Mouse (Mus musculus) midbrain, embryonic 10.5 days (tissue): ENCODE measurements around the gene Dars2. TPM values are rescaled to one million over a fixed set of nuclear protein-coding genes. Genes with fewer than 3 reads are reported as not detected.
"Not testable (repeated sequence)": the region's sequence is repeated elsewhere in the genome, so short reads cannot be mapped to it uniquely, and the experiment has no call there.

ENCODE experiments used
- DNase-seq: peaks from one replicate; pipeline ENCODE4 v3.0.0-alpha.2; 2017; ENCODE audit warnings: low spot score
- H3K27ac ChIP-seq: fragments of 300-500 bp; sonication (generic); replicated peaks from 2 replicates; pipeline ENCODE4 v1.5.1; 2016; ENCODE audit warnings: mild to moderate bottlenecking
- H3K27me3 ChIP-seq: fragments of 300-500 bp; sonication (generic); 2 replicates; pipeline ENCODE4 v1.6.1; 2016; ENCODE audit warnings: low read depth, mild to moderate bottlenecking; ENCODE audit not compliant: poor library complexity, severe bottlenecking
- H3K36me3 ChIP-seq: fragments of 300-500 bp; sonication (generic); 2 replicates; pipeline ENCODE4 v1.6.1; 2016; ENCODE audit warnings: mild to moderate bottlenecking, moderate library complexity
- H3K4me1 ChIP-seq: fragments of 300-500 bp; sonication (generic); 2 replicates; pipeline ENCODE4 v1.6.1; 2016
- H3K4me3 ChIP-seq: fragments of 300-500 bp; sonication (generic); 2 replicates; pipeline ENCODE4 v1.5.1; 2016; ENCODE audit warnings: mild to moderate bottlenecking, moderate library complexity
- H3K9me3 ChIP-seq: fragments of 300-500 bp; sonication (generic); replicated peaks from 2 replicates; pipeline ENCODE4 v1.6.1; 2016; ENCODE audit warnings: mild to moderate bottlenecking
- WGBS: fragments of 180-500 bp; shearing (Covaris S2); methylation state at CpG from one replicate; pipeline ENCODE4 v1.1.7; 2016; 5-methylcytosine and 5-hydroxymethylcytosine counted together
- polyA plus RNA-seq: library from polyadenylated mRNA; unstranded; fragments of >200 nt; fragmentation: Nextera tagmentation; extraction: Ambion mirVana; gene quantifications from 2 replicates; pipeline ENCODE4 v1.2.1, GENCODE M21; 2016

Gene Dars2
- polyA plus RNA-seq, 1 experiment from 2014 or later, result 72.3 TPM

DNA sequence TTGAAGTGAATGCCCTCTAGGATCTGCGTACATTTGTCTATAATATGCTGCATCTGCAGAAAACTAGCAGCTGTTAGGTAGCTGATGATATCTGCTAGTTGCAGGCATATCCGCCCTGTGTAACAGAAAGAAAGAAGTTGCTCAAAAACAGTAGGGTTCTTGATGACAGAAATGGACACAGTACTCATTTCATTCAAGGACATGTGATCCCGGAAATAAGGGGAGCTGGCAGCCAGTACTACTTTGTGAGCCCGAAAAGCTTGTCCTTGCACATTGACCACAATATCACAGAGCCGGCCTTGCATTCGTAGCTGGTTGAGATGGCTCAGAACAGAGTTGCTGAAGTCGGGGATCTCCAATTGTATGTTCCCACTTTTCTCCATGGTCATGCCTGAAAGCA, 38.1 kb downstream of the Dars2 start:
- peaks cover 21% of the 10 kb centered on the region for H3K4me1 ChIP-seq
- H3K27me3 ChIP-seq, result no peaks in the 10 kb centered on the region
- H3K36me3 ChIP-seq, result peaks cover 64% of the 10 kb centered on the region
- DNase-seq, result no peak
- no peaks in the 10 kb centered on the region for H3K9me3 ChIP-seq
- H3K27ac ChIP-seq, result no peak overlapping the region
- 88% methylated on average over 7 of the region's 7 CpGs for WGBS
- H3K4me3 ChIP-seq, result no peak overlapping the region

- 92% methylated on average over 9 of the region's 9 CpGs for WGBS
- Histone ChIP-seq H3K36me3 (peaks cover 64% of the 10 kb centered on the region), H3K27me3 (no peaks in the 10 kb centered on the region), H3K4me3 (no peak overlapping the region), H3K9me3 (no peaks in the 10 kb centered on the region), H3K4me1 (peaks cover 16% of the 10 kb centered on the region), H3K27ac (no peak overlapping the region)
- no peak for DNase-seq
These were observed 38.6 kb downstream of the Dars2 start for GRCm38 (mm10) chr1:161031881-161032280.

- DNase-seq, result no peak
- WGBS, result 94% methylated on average over 3 of the region's 3 CpGs
- peaks cover 58% of the 10 kb centered on the region for H3K36me3 ChIP-seq
These were observed 40.4 kb downstream of the Dars2 start for GRCm38 (mm10) chr1:161030058-161030457.

GRCm38 (mm10) chr1:161028427-161028826, 42.0 kb downstream of the Dars2 start:
- 98% methylated on average over 1 of the region's 1 CpGs for WGBS
- H3K4me1 ChIP-seq, H3K27me3 ChIP-seq, H3K4me3 ChIP-seq, H3K27ac ChIP-seq, H3K9me3 ChIP-seq, DNase-seq: not testable (repeated sequence)
- H3K36me3 ChIP-seq, result peaks cover 58% of the 10 kb centered on the region

More at GRCm38 (mm10) chr1:161030058-161030457, 40.4 kb downstream of the Dars2 start:
- Histone ChIP-seq H3K27me3 (no peaks in the 10 kb centered on the region), H3K4me1 (peaks cover 10% of the 10 kb centered on the region), H3K9me3 (no peaks in the 10 kb centered on the region), H3K4me3 (no peak overlapping the region), H3K27ac (no peak overlapping the region)

- 94% methylated on average over 2 of the region's 2 CpGs for WGBS
- peaks cover 52% of the 10 kb centered on the region for H3K36me3 ChIP-seq
These were observed 43.3 kb downstream of the Dars2 start for GRCm38 (mm10) chr1:161027196-161027595.

GRCm38 (mm10) chr1:161025410-161026210, 44.8 kb downstream of the Dars2 start:
- H3K27ac ChIP-seq, result no peak overlapping the region
- no peak overlapping the region for H3K4me3 ChIP-seq
- peaks cover 43% of the 10 kb centered on the region for H3K36me3 ChIP-seq
- H3K4me1 ChIP-seq, result no peaks in the 10 kb centered on the region
- 90% methylated on average over 5 of the region's 5 CpGs for WGBS
- H3K9me3 ChIP-seq, result no peaks in the 10 kb centered on the region
- H3K27me3 ChIP-seq, result no peaks in the 10 kb centered on the region
- no peak for DNase-seq

More at GRCm38 (mm10) chr1:161027196-161027595, 43.3 kb downstream of the Dars2 start:
- Histone ChIP-seq H3K27ac (no peak overlapping the region), H3K9me3 (no peaks in the 10 kb centered on the region), H3K27me3 (no peaks in the 10 kb centered on the region), H3K4me1 (no peaks in the 10 kb centered on the region), H3K4me3 (no peak overlapping the region)
- no peak for DNase-seq

DNA sequence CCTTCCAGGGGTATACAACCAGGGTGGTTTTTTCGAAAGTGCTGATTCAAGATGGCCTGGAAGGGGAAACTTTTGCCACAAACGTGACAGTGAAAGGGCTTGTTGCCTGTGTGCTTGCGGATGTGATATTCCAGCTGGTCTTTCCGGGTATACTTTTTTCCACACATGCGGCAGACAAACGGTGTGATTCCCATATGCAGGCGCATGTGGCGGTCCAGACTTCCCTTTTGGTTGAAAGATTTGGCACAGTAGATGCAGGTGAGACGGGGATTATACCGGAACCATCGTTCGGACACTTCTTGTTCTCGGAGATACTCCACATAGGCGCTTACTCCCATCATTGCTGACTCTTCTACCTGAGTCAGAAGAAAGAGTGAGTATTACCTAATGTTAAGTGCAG, 50.4 kb downstream of the Dars2 start:
- Histone ChIP-seq H3K9me3 (no peaks in the 10 kb centered on the region), H3K36me3 (peaks cover 49% of the 10 kb centered on the region), H3K27ac (no peak overlapping the region), H3K4me1 (no peaks in the 10 kb centered on the region), H3K27me3 (no peaks in the 10 kb centered on the region), H3K4me3 (no peak overlapping the region)
- WGBS, result 95% methylated on average over 14 of the region's 14 CpGs
- DNase-seq, result no peak

GRCm38 (mm10) chr1:161016378-161016777, 54.1 kb downstream of the Dars2 start:
- Histone ChIP-seq H3K4me1 (no peaks in the 10 kb centered on the region), H3K36me3 (peaks cover 77% of the 10 kb centered on the region), H3K9me3 (no peaks in the 10 kb centered on the region), H3K27me3 (no peaks in the 10 kb centered on the region), H3K27ac (no peak overlapping the region), H3K4me3 (no peak overlapping the region)
- 84% methylated on average over 2 of the region's 2 CpGs for WGBS
- no peak for DNase-seq

DNA sequence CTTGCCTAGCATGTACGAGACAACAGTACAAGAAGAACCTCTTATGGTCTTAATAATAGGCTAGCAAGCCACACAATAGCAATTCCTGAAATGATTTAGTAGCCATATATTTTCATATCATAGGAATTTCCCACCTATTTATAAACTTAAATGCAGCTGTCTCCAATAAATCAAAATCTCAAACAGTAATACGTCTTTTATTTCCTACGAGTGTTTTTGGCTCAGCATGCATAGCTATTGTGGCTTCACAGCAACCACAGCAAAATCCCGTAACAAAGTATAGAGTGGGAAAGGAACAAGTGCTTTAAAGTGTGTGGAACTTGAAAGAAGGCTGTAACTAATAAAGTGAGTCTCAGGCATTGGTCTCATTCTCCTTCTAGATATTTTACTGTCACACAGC, 60.0 kb downstream of the Dars2 start:
- 97% methylated on average over 4 of the region's 4 CpGs for WGBS
- Histone ChIP-seq H3K9me3 (no peaks in the 10 kb centered on the region), H3K36me3 (peaks cover 52% of the 10 kb centered on the region), H3K4me3 (no peak overlapping the region), H3K4me1 (no peaks in the 10 kb centered on the region), H3K27me3 (no peaks in the 10 kb centered on the region), H3K27ac (no peak overlapping the region)
- DNase-seq, result no peak

- peaks cover 48% of the 10 kb centered on the region for H3K36me3 ChIP-seq
- H3K4me3 ChIP-seq, result no peak overlapping the region
- no peak for DNase-seq
- no peaks in the 10 kb centered on the region for H3K27me3 ChIP-seq
- WGBS, result 85% methylated on average over 2 of the region's 2 CpGs
- H3K4me1 ChIP-seq, result peaks cover 1% of the 10 kb centered on the region; the same call in 1 of the 2 replicates
- H3K9me3 ChIP-seq, result no peaks in the 10 kb centered on the region
- H3K27ac ChIP-seq, result no peak overlapping the region
These were observed 62.4 kb downstream of the Dars2 start for GRCm38 (mm10) chr1:161008038-161008437.

DNA sequence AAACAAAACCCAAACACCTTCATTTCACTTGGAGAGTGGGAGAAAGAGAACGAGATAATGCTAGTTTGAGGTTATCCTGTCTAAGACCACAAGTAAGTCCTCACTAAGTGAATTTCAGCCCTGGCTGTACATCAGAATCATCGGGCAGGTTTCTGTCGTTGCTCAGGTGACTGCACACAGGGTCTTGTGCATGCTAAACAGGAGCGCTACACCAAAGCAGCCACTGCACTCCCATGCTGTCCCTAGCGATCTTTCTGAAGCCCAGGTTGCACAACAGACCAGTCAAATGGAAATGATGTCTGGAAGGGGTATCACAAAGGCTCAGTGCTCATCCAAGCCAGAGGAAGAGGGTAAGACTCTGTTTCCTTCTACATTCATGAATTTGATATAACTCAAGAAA, 64.0 kb downstream of the Dars2 start:
- no peak for DNase-seq
- H3K9me3 ChIP-seq, result no peaks in the 10 kb centered on the region
- no peak overlapping the region for H3K4me3 ChIP-seq
- no peak overlapping the region for H3K27ac ChIP-seq
- peaks cover 3% of the 10 kb centered on the region; the same call in 1 of the 2 replicates for H3K4me1 ChIP-seq
- no peaks in the 10 kb centered on the region for H3K27me3 ChIP-seq
- H3K36me3 ChIP-seq, result peaks cover 36% of the 10 kb centered on the region
- 84% methylated on average over 5 of the region's 5 CpGs for WGBS

DNA sequence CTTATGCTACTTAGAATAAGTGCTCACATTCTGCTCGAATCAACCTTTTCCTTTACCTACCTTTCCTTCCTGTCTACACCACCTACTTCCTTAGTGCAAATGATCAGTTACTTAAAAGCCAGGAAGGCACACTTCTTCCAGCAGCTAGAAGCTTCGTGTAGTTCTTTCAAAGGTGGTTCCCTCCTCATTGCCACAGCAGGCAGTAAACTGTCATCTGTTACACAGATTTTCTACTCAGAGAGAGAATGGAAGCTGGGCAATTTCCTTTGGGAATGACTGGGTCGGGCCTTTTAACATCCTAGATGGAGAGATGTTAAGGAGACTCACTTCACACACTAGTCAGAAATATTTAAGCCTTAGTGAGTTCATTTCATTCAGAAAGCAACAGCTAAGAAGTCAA, 64.9 kb downstream of the Dars2 start:
- Histone ChIP-seq H3K4me1 (peaks cover 3% of the 10 kb centered on the region; the same call in 1 of the 2 replicates), H3K9me3 (no peaks in the 10 kb centered on the region), H3K4me3 (no peak overlapping the region), H3K27me3 (no peaks in the 10 kb centered on the region), H3K36me3 (peaks cover 30% of the 10 kb centered on the region), H3K27ac (no peak overlapping the region)
- WGBS, result 76% methylated on average over 3 of the region's 3 CpGs
- DNase-seq, result no peak

GRCm38 (mm10) chr1:161004942-161005341, 65.5 kb downstream of the Dars2 start:
- WGBS, result 71% methylated on average over 4 of the region's 4 CpGs
- Histone ChIP-seq H3K27me3 (no peaks in the 10 kb centered on the region), H3K4me3 (no peak overlapping the region), H3K36me3 (peaks cover 32% of the 10 kb centered on the region), H3K9me3 (no peaks in the 10 kb centered on the region), H3K27ac (no peak overlapping the region), H3K4me1 (peaks cover 3% of the 10 kb centered on the region; the same call in 1 of the 2 replicates)
- DNase-seq, result no peak
